Mouse (Mus musculus): Measurements from ENCODE around the gene Tfap2b. TPM values are rescaled to one million over a fixed set of nuclear protein-coding genes. Genes with fewer than 3 reads are reported as not detected.
A peak's percentile ranks its signal among the peaks of the same experiment; 100 is the strongest.

The Tfap2b gene
- polyA plus RNA-seq (2014; fragmentation: Nextera tagmentation; extraction: Ambion mirVana), result 0.32 and 1.1 TPM in 2 replicates

DNA sequence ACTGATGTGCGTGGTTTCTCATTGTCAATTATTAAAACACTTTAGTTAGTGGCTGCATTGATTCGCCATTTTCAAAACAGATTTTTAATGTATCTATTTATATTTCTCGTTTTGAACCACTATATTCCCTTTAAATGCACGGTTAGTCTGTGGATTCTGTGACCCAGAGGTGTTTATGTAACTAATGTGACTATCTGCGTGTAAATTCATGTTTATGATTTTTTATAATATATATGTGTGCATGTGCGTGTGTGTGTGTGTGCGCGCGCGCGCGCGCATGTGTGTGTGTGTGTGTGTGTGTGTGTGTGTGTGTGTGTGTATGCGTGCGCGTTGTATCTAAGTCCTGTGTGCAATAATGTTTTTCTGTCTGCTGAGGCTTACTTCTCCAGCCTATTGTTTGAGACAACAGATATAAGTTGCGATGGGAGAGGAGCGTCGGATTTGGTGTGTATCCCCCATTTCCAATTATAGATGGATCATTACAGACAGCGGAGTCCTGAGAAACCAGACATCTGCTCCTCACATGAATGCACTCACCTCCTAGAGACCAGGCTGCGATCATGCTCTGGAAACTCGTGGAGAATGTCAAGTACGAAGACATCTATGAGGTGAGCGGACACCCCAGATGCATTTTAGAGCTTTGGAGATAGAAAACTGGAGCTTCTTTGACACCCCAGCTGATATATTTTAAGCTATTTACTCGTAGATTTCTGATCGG lies at the start of gene Tfap2b:
Tfap2b (plus strand) TSS at position 274 of the 718 bp plus-strand sequence.
- H3K9me3 ChIP-seq (ENCODE audit: control insufficient read depth, low read length), result no peaks in the 10 kb centered on the region
- no peak for ATAC-seq (replicated peaks; ENCODE audit: low FRiP score)
- peaks cover 59% of the 10 kb centered on the region for H3K27me3 ChIP-seq (replicated peaks; ENCODE audit: control insufficient read depth, insufficient read depth, low read length)
- H3K9ac ChIP-seq (ENCODE audit: low read depth, low read length), result no peak within 1 kb of the TSS
- no peaks in the 10 kb centered on the region for H3K36me3 ChIP-seq (ENCODE audit: control insufficient read depth, insufficient read depth, low read length)
- H3K27ac ChIP-seq (ENCODE audit: low read depth, low read length), result no peak within 1 kb of the TSS
- no peaks in the 10 kb centered on the region for H3K4me1 ChIP-seq (replicated peaks; ENCODE audit: control insufficient read depth, insufficient read depth, low read length)
- H3K4me2 ChIP-seq, result peak within 1 kb of the TSS; percentile 35; the same call in 1 of the 2 replicates
- DNase-seq (ENCODE audit: low spot score), result no peak
- H3K4me3 ChIP-seq (ENCODE audit: low read depth, low read length), result no peak within 1 kb of the TSS
- WGBS, result 3% methylated on average over 19 of the region's 26 CpGs

- DNase-seq (ENCODE audit: low spot score), result no peak
- H3K27ac ChIP-seq (ENCODE audit: low read depth, low read length), result no peak overlapping the region
- H3K9me3 ChIP-seq (ENCODE audit: control insufficient read depth, low read length), result no peaks in the 10 kb centered on the region
- H3K9ac ChIP-seq (ENCODE audit: low read depth, low read length), result no peak overlapping the region
- no peaks in the 10 kb centered on the region for H3K4me1 ChIP-seq (replicated peaks; ENCODE audit: control insufficient read depth, insufficient read depth, low read length)
- no peak for ATAC-seq (replicated peaks; ENCODE audit: low FRiP score)
- 7% methylated on average over 4 of the region's 4 CpGs for WGBS
- no peak overlapping the region for H3K4me2 ChIP-seq
- no peak overlapping the region for H3K4me3 ChIP-seq (ENCODE audit: low read depth, low read length)
- no peaks in the 10 kb centered on the region for H3K36me3 ChIP-seq (ENCODE audit: control insufficient read depth, insufficient read depth, low read length)
- H3K27me3 ChIP-seq (replicated peaks; ENCODE audit: control insufficient read depth, insufficient read depth, low read length), result no peaks in the 10 kb centered on the region
Observed at GRCm38 (mm10) chr1:19178742-19179397, 29.8 kb upstream of the Tfap2b start.

- Histone ChIP-seq H3K9ac (ENCODE audit: low read depth, low read length) (no peak overlapping the region), H3K4me3 (ENCODE audit: low read depth, low read length) (no peak overlapping the region), H3K27ac (ENCODE audit: low read depth, low read length) (no peak overlapping the region), H3K9me3 (ENCODE audit: control insufficient read depth, low read length) (no peaks in the 10 kb centered on the region), H3K36me3 (ENCODE audit: control insufficient read depth, insufficient read depth, low read length) (no peaks in the 10 kb centered on the region), H3K4me1 (replicated peaks; ENCODE audit: control insufficient read depth, insufficient read depth, low read length) (no peaks in the 10 kb centered on the region), H3K27me3 (replicated peaks; ENCODE audit: control insufficient read depth, insufficient read depth, low read length) (peaks cover 30% of the 10 kb centered on the region), H3K4me2 (0 out of 2 replicates have a peak overlapping the region, but pooled peaks have one; percentile 26)
- no peak for DNase-seq (ENCODE audit: low spot score)
- ATAC-seq (replicated peaks; ENCODE audit: low FRiP score), result no peak
- WGBS, result 4% methylated on average over 12 of the region's 12 CpGs
Observed at GRCm38 (mm10) chr1:19205649-19206048, 3.1 kb upstream of the Tfap2b start.

DNA sequence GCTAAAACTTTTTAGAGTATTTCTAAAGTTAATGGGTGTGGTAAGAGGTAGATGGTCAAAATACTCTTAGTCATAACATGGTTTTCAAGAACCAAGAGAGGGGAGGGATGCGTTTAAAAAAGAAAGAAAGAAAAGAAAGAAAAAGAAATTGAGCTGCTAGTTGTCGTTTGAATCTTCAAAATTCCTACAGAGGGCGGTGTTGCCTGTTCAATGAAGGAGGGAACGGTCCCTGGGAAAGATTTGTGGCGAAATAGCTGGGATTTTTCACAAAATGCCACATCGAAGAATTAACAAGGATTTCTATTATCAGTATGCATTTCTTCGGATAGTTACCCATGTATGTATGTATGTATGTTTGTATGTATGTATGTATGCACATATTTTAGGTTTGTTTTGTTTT lies 2.5 kb upstream of the Tfap2b start:
- H3K4me1 ChIP-seq (replicated peaks; ENCODE audit: control insufficient read depth, insufficient read depth, low read length), result no peaks in the 10 kb centered on the region
- no peak for DNase-seq (ENCODE audit: low spot score)
- 1% methylated on average over 7 of the region's 7 CpGs for WGBS
- H3K4me2 ChIP-seq, result no peak overlapping the region
- no peak for ATAC-seq (replicated peaks; ENCODE audit: low FRiP score)
- no peaks in the 10 kb centered on the region for H3K36me3 ChIP-seq (ENCODE audit: control insufficient read depth, insufficient read depth, low read length)
- H3K27ac ChIP-seq (ENCODE audit: low read depth, low read length), result no peak overlapping the region
- peaks cover 36% of the 10 kb centered on the region for H3K27me3 ChIP-seq (replicated peaks; ENCODE audit: control insufficient read depth, insufficient read depth, low read length)
- no peak overlapping the region for H3K4me3 ChIP-seq (ENCODE audit: low read depth, low read length)
- H3K9me3 ChIP-seq (ENCODE audit: control insufficient read depth, low read length), result no peaks in the 10 kb centered on the region
- H3K9ac ChIP-seq (ENCODE audit: low read depth, low read length), result no peak overlapping the region

- Histone ChIP-seq H3K36me3 (ENCODE audit: control insufficient read depth, insufficient read depth, low read length) (no peaks in the 10 kb centered on the region), H3K4me3 (ENCODE audit: low read depth, low read length) (no peak overlapping the region), H3K27ac (ENCODE audit: low read depth, low read length) (no peak overlapping the region), H3K9ac (ENCODE audit: low read depth, low read length) (no peak overlapping the region), H3K4me1 (replicated peaks; ENCODE audit: control insufficient read depth, insufficient read depth, low read length) (no peaks in the 10 kb centered on the region), H3K27me3 (replicated peaks; ENCODE audit: control insufficient read depth, insufficient read depth, low read length) (peaks cover 49% of the 10 kb centered on the region), H3K9me3 (ENCODE audit: control insufficient read depth, low read length) (no peaks in the 10 kb centered on the region), H3K4me2 (no peak overlapping the region)
- WGBS, result 8% methylated on average over 4 of the region's 4 CpGs
- ATAC-seq (replicated peaks; ENCODE audit: low FRiP score), result no peak
- DNase-seq (ENCODE audit: low spot score), result no peak
Observed at GRCm38 (mm10) chr1:19207611-19208010, 1.1 kb upstream of the Tfap2b start.

DNA sequence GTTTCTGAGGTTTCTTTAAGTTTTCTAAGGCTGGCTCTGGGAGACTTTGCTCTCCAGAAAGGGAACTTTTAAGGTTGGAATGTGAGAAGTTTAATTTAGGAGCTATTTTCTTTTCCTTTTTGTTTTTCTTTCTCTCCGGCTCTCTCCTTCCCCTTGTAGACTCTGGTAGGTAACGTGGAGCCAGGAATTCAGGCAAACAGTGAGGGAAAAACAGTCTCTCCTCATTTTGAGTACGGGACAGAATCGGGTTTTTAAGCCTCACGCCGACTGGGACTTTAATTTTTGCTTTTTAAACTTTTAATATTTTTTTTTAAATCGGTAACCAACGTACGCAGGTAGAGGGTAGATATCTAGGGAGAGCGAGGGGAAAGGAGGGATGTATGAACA lies 638 bp downstream of the Tfap2b start:
- 1% methylated on average over 10 of the region's 10 CpGs for WGBS

DNA sequence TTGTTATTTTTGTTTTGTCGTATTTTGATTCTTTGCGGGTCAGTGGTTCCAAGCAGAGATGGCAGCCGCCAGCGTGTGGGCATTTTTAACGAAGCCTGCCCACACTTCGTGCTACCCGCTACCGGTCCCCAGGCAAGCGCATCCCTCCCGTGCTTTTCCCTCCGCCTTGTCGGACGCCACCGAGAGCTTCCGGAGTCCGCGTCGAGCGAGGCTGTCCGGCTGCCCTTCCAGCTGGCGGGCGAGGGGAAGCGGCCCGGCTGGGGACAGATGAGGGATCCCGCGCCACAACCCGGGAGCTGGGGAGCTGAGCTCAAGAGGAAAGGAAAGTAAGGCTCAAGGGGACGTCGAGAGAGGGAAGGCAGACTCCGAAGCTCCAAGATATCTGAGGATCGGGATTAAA lies 1.1 kb downstream of the Tfap2b start:
- Histone ChIP-seq H3K4me3 (ENCODE audit: low read depth, low read length) (0 out of 2 replicates have a peak overlapping the region, but pooled peaks have one; percentile 6), H3K27me3 (replicated peaks; ENCODE audit: control insufficient read depth, insufficient read depth, low read length) (peaks cover 68% of the 10 kb centered on the region), H3K9me3 (ENCODE audit: control insufficient read depth, low read length) (no peaks in the 10 kb centered on the region), H3K9ac (ENCODE audit: low read depth, low read length) (no peak overlapping the region), H3K36me3 (ENCODE audit: control insufficient read depth, insufficient read depth, low read length) (no peaks in the 10 kb centered on the region), H3K4me2 (peak overlapping the region; percentile 35), H3K27ac (ENCODE audit: low read depth, low read length) (no peak overlapping the region), H3K4me1 (replicated peaks; ENCODE audit: control insufficient read depth, insufficient read depth, low read length) (no peaks in the 10 kb centered on the region)
- DNase-seq (ENCODE audit: low spot score) (no peak), ATAC-seq (replicated peaks; ENCODE audit: low FRiP score) (no peak)
- WGBS, result 1% methylated on average over 31 of the region's 31 CpGs

More for the DNA sequence above, 638 bp downstream of the Tfap2b start:
- Histone ChIP-seq H3K4me3 (ENCODE audit: low read depth, low read length) (no peak overlapping the region), H3K9me3 (ENCODE audit: control insufficient read depth, low read length) (no peaks in the 10 kb centered on the region), H3K4me2 (no peak overlapping the region), H3K36me3 (ENCODE audit: control insufficient read depth, insufficient read depth, low read length) (no peaks in the 10 kb centered on the region), H3K4me1 (replicated peaks; ENCODE audit: control insufficient read depth, insufficient read depth, low read length) (no peaks in the 10 kb centered on the region), H3K27ac (ENCODE audit: low read depth, low read length) (no peak overlapping the region), H3K9ac (ENCODE audit: low read depth, low read length) (no peak overlapping the region), H3K27me3 (replicated peaks; ENCODE audit: control insufficient read depth, insufficient read depth, low read length) (peaks cover 64% of the 10 kb centered on the region)
- ATAC-seq (replicated peaks; ENCODE audit: low FRiP score), result no peak
- no peak for DNase-seq (ENCODE audit: low spot score)

DNA sequence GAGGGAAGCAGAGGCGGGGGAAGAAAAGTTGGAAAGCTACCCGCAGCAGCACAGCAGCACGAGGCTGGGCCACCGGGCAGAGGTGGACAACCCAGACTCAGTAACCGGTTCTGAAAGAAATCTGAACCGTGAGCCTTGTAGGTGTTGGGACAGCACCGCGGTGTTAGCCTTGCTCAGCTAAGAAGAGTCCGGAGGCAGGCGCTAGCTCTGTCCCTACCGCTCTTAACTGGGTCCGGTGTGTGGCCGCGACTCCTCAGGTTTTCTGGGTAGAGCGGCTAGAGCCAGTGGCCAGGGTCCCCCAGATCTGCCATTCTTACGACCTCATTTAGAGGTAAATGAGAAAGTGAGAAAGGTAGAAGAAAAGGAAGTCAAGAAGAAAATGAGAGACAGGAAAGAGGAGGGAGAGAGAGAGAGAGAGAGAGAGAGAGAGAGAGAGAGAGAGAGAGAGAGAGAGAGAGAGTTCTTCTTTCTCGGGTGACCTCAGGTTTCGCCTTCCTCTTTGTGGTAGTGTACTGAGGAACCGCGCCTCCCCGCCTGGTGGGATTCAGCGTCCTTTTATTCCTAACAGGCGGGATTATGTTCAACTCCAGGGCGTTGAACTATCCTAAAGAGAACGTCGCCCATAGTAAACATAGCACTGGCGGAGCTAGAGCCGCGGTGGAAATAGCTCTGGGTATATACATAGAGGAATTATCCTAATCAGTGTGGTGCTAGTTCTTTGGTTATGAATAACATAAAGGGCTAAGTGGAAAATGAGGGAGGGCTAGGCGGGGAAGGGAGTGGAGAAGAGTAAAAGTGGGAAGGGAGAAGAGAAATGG lies 1.7 kb downstream of the Tfap2b start:
- no peaks in the 10 kb centered on the region for H3K36me3 ChIP-seq (ENCODE audit: control insufficient read depth, insufficient read depth, low read length)
- no peaks in the 10 kb centered on the region for H3K4me1 ChIP-seq (replicated peaks; ENCODE audit: control insufficient read depth, insufficient read depth, low read length)
- H3K27ac ChIP-seq (ENCODE audit: low read depth, low read length), result no peak overlapping the region
- ATAC-seq (replicated peaks; ENCODE audit: low FRiP score) (no peak), DNase-seq (ENCODE audit: low spot score) (no peak)
- no peaks in the 10 kb centered on the region for H3K9me3 ChIP-seq (ENCODE audit: control insufficient read depth, low read length)
- H3K9ac ChIP-seq (ENCODE audit: low read depth, low read length), result no peak overlapping the region
- WGBS, result 2% methylated on average over 30 of the region's 30 CpGs
- H3K4me2 ChIP-seq, result peak overlapping the region; percentile 35
- H3K27me3 ChIP-seq (replicated peaks; ENCODE audit: control insufficient read depth, insufficient read depth, low read length), result peaks cover 75% of the 10 kb centered on the region
- 0 out of 2 replicates have a peak overlapping the region, but pooled peaks have one; percentile 6 for H3K4me3 ChIP-seq (ENCODE audit: low read depth, low read length)

All from liver, embryonic 11.5 days (tissue).